Mouse (Mus musculus): ENCODE results near the gene Sulf2. TPM values are rescaled to one million over a fixed set of nuclear protein-coding genes. Genes with fewer than 3 reads are reported as not detected.

Gene Sulf2
- polyA plus RNA-seq, 1 experiment: 40.0 TPM

DNA sequence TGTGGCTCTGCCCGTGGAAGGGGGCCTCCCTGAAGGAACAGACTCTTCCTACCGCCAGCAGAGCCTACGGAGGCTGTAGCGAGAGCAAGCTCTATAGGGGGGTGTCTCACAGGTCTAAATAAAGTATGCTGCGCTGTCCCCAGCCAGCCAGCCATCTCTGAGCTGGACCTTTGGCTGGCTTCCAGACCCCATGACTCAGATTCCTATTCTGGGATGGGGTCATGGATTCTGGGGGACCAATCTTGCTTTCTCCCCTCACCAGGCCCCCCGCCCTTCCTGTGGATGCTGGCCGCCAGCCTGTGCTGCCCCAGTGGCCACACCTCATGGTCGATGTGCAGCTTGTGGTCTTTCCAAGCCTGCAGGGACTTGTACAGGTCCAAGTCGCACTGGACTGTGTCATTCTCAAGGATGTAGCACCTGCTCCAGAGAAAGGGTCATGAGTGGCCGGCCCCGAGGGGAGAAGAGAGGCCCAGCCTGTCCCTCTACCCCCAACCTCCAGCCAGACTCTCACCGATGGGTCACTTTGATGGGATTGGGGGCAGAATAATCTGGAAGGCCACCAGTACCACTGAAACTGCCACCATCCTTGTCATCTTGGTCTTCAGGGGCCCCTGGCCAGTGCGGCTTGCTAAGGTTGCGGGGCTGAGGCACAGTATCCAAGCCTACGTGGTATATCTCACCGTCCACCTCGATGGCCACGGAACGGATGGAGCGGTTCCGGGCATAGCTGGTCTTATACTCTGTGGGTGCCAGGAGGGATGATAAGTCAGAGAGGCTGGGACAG is 74.3 kb downstream of the Sulf2 start:
- DNase-seq: no peak

DNA sequence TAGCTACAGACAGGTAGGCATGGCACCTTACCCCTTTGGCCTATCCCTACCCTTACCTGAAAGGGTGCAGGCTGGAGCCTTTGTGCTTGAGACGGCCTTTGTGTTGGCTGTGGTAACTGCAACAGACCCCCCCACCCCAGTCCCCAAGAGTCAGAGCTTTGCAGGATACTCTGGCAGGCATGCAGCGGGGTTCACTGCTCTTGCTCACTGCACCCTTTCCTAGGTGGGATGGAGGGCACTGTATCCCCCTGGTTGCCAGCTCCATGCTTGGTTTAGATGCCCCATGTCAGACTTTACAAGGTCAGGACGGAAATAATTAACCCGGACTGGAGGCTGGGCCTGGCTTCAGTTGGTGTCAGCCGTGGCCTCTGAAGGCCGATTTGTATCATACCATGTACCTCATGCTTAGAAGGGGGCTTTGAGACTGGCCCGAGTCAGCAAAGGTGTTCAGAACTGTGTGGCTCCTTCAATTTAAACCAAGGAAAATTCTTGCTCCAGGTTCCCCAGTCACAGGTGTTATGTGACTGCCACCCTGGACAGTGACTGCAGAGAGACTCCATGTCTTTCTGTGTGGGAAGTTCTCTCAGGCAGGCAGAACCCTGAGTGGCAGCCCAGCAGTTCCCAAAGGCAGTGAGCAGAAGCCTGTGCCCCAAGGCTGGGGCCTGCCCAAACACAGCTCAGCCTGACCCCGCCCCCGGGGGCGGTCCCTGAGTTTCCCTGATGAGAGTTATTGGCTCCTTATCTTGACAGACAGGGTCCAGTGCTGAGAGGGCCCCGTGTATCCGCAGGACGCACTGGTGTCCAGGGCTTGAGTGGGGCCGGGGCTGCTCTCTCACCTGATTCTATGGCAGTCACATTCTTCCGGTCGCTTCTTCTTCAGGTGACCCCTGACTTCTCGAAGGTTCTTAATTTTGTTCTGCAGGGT is 75.2 kb downstream of the Sulf2 start:
- 63% methylated on average over 17 of the region's 17 CpGs for WGBS
- TF ChIP-seq CTCF (IDR thresholded peaks at IDR 0.05; ENCODE audit: borderline replicate concordance, insufficient read depth, low read depth, low read length) (no peak), POLR2A (IDR thresholded peaks at IDR 0.05; ENCODE audit: borderline replicate concordance, insufficient read depth, low read length) (no peak)
- Histone ChIP-seq H3K4me3 (replicated peaks; ENCODE audit: insufficient read depth, low read depth, low read length) (no peak overlapping the region), H3K4me1 (ENCODE audit: control insufficient read depth, insufficient read depth, low read length) (no peaks in the 10 kb centered on the region), H3K27me3 (ENCODE audit: control insufficient read depth, insufficient read depth, low read length) (no peaks in the 10 kb centered on the region), H3K27ac (ENCODE audit: insufficient read depth, low read length) (no peak overlapping the region)
- DNase-seq: no peak

More for the DNA sequence above, 74.3 kb downstream of the Sulf2 start:
- TF ChIP-seq POLR2A (IDR thresholded peaks at IDR 0.05; ENCODE audit: borderline replicate concordance, insufficient read depth, low read length) (no peak), CTCF (IDR thresholded peaks at IDR 0.05; ENCODE audit: borderline replicate concordance, insufficient read depth, low read depth, low read length) (no peak)
- Histone ChIP-seq H3K27ac (ENCODE audit: insufficient read depth, low read length) (no peak overlapping the region), H3K4me1 (ENCODE audit: control insufficient read depth, insufficient read depth, low read length) (no peaks in the 10 kb centered on the region), H3K27me3 (ENCODE audit: control insufficient read depth, insufficient read depth, low read length) (no peaks in the 10 kb centered on the region), H3K4me3 (replicated peaks; ENCODE audit: insufficient read depth, low read depth, low read length) (no peak overlapping the region)
- 75% methylated on average over 21 of the region's 21 CpGs for WGBS

DNA sequence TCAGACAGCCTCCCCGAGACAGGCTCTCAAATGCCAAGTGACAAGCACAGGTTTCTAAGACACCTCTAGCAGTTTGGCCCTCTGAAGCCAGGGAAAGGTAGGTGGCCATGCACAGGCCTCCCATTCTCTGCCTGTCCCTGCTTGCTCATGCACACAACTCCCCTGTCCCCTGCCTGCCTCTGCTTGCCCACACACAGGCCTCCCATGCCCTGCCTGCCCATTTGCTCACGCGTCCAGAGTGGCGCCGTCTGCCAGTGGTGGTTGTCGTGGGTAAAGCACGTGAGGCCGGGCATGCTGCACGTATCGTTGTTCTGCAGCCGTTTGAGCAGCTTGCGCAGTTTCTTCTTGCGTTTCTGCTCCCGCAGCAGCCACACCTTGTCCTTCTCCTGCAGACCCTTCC is 76.2 kb downstream of the Sulf2 start:
- no peaks in the 10 kb centered on the region for H3K4me1 ChIP-seq (ENCODE audit: control insufficient read depth, insufficient read depth, low read length)
- TF ChIP-seq CTCF (IDR thresholded peaks at IDR 0.05; ENCODE audit: borderline replicate concordance, insufficient read depth, low read depth, low read length) (no peak), POLR2A (IDR thresholded peaks at IDR 0.05; ENCODE audit: borderline replicate concordance, insufficient read depth, low read length) (no peak)
- DNase-seq: no peak
- 84% methylated on average over 14 of the region's 14 CpGs for WGBS
- no peak overlapping the region for H3K27ac ChIP-seq (ENCODE audit: insufficient read depth, low read length)
- H3K27me3 ChIP-seq (ENCODE audit: control insufficient read depth, insufficient read depth, low read length): no peaks in the 10 kb centered on the region
- H3K4me3 ChIP-seq (replicated peaks; ENCODE audit: insufficient read depth, low read depth, low read length): no peak overlapping the region

DNA sequence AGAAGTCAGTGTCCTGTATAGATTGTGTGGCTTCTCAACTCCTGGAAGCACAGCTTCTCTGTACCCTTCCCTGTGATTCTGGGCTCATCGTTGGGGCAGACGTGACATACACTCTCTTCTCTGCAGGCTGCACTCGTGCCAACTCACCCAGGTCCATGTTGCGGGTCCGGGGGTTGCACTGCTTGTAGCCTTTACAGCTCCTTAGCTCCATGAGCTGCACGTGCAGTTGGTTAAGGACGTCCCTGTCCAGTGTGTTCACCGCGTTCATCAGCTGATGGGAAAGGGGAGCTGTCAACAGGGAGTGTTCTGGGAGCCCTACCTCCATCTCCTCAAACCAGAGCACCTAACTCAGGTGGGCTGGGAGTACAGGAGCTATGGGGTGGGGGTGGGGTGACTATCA is 78.1 kb downstream of the Sulf2 start:
- Histone ChIP-seq H3K27ac (ENCODE audit: insufficient read depth, low read length) (no peak overlapping the region), H3K4me3 (replicated peaks; ENCODE audit: insufficient read depth, low read depth, low read length) (no peak overlapping the region), H3K4me1 (ENCODE audit: control insufficient read depth, insufficient read depth, low read length) (no peaks in the 10 kb centered on the region), H3K27me3 (ENCODE audit: control insufficient read depth, insufficient read depth, low read length) (no peaks in the 10 kb centered on the region)
- WGBS: 63% methylated on average over 9 of the region's 9 CpGs
- no peak for DNase-seq
- TF ChIP-seq POLR2A (IDR thresholded peaks at IDR 0.05; ENCODE audit: borderline replicate concordance, insufficient read depth, low read length): no peak
- no peak for TF ChIP-seq CTCF (IDR thresholded peaks at IDR 0.05; ENCODE audit: borderline replicate concordance, insufficient read depth, low read depth, low read length)

DNA sequence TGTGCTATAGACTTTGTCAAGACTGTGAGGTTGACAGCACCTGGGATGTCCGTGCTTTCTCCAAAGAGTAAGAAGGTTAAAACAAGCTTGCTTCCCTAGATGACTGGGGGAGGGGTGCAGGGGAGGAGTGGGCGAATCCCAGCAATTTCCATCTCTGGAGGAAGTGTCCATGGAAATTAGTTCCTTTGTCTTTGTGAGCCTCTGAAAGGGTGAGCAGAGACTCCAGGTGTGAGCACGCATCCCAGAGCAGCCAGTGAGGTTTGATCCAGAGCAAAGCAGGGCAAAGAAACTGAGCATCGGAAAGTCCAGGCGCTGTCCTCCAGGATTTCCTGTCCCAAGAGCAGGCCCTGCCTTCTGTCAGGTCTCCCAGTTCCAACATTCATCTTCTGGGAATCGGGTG is 81.1 kb downstream of the Sulf2 start:
- Histone ChIP-seq H3K4me1 (ENCODE audit: control insufficient read depth, insufficient read depth, low read length) (no peaks in the 10 kb centered on the region), H3K27me3 (ENCODE audit: control insufficient read depth, insufficient read depth, low read length) (no peaks in the 10 kb centered on the region), H3K4me3 (replicated peaks; ENCODE audit: insufficient read depth, low read depth, low read length) (no peak overlapping the region), H3K27ac (ENCODE audit: insufficient read depth, low read length) (no peak overlapping the region)
- no peak for DNase-seq
- TF ChIP-seq CTCF (IDR thresholded peaks at IDR 0.05; ENCODE audit: borderline replicate concordance, insufficient read depth, low read depth, low read length): no peak
- TF ChIP-seq POLR2A (IDR thresholded peaks at IDR 0.05; ENCODE audit: borderline replicate concordance, insufficient read depth, low read length): no peak
- 53% methylated on average over 6 of the region's 6 CpGs for WGBS

DNA sequence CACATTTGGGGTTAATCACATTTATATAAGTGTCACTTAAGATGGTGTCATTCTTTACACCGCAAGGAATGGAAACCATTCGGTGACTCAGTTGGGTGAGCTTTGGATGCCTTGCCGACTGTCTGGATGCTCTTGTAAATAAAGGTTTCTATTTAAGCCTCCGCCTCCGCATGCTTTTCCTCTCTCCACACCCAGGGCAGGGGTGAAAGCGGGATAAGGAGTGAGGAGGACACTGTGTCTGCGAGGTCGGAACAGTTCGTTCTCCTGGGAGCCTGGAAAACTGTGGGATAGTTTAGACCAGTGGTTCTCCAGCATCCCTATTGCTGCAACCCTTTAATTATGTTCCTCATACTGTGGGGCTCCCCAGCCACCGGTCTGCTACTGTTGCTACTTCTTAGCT is 82.4 kb downstream of the Sulf2 start:
- Histone ChIP-seq H3K27ac (ENCODE audit: insufficient read depth, low read length) (no peak overlapping the region), H3K27me3 (ENCODE audit: control insufficient read depth, insufficient read depth, low read length) (no peaks in the 10 kb centered on the region), H3K4me3 (replicated peaks; ENCODE audit: insufficient read depth, low read depth, low read length) (no peak overlapping the region), H3K4me1 (ENCODE audit: control insufficient read depth, insufficient read depth, low read length) (no peaks in the 10 kb centered on the region)
- WGBS: 86% methylated on average over 10 of the region's 10 CpGs
- no peak for TF ChIP-seq CTCF (IDR thresholded peaks at IDR 0.05; ENCODE audit: borderline replicate concordance, insufficient read depth, low read depth, low read length)
- no peak for DNase-seq

DNA sequence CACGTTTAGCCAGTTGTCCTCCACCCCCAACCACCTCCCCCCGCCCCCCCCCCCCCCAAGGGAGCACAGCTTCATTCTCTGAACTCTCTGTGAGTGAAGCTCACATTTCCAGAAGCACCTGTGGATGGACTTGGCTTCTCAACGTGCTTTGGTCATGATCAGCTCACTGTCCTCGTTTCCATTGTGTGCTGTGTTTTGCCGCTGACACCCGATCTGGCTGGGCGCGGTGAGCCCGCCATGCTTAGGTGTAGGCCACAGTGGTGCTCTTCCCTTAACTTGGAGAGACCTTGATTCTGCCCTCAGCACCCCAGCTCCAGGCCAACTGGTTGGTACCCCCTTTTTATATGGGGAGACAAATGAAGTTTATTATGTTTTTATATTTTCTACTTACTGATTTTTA is 83.6 kb downstream of the Sulf2 start:
- DNase-seq: no peak
- WGBS: 86% methylated on average over 9 of the region's 9 CpGs
- no peak overlapping the region for H3K4me3 ChIP-seq (replicated peaks; ENCODE audit: insufficient read depth, low read depth, low read length)
- no peaks in the 10 kb centered on the region for H3K4me1 ChIP-seq (ENCODE audit: control insufficient read depth, insufficient read depth, low read length)
- no peak overlapping the region for H3K27ac ChIP-seq (ENCODE audit: insufficient read depth, low read length)
- H3K27me3 ChIP-seq (ENCODE audit: control insufficient read depth, insufficient read depth, low read length): no peaks in the 10 kb centered on the region
- no peak for TF ChIP-seq CTCF (IDR thresholded peaks at IDR 0.05; ENCODE audit: borderline replicate concordance, insufficient read depth, low read depth, low read length)
- TF ChIP-seq POLR2A (IDR thresholded peaks at IDR 0.05; ENCODE audit: borderline replicate concordance, insufficient read depth, low read length): no peak
